Mouse (Mus musculus) MEL-GATA-1-ER (cell line): ENCODE data around the gene Ccdc183.

Experiments
- DNase-seq: peaks from one replicate; pipeline ENCODE4 v3.0.0-alpha.2; 2012; ENCODE audit warnings: low read depth; ENCODE audit errors: extremely low read depth

Ccdc183 gene

DNA sequence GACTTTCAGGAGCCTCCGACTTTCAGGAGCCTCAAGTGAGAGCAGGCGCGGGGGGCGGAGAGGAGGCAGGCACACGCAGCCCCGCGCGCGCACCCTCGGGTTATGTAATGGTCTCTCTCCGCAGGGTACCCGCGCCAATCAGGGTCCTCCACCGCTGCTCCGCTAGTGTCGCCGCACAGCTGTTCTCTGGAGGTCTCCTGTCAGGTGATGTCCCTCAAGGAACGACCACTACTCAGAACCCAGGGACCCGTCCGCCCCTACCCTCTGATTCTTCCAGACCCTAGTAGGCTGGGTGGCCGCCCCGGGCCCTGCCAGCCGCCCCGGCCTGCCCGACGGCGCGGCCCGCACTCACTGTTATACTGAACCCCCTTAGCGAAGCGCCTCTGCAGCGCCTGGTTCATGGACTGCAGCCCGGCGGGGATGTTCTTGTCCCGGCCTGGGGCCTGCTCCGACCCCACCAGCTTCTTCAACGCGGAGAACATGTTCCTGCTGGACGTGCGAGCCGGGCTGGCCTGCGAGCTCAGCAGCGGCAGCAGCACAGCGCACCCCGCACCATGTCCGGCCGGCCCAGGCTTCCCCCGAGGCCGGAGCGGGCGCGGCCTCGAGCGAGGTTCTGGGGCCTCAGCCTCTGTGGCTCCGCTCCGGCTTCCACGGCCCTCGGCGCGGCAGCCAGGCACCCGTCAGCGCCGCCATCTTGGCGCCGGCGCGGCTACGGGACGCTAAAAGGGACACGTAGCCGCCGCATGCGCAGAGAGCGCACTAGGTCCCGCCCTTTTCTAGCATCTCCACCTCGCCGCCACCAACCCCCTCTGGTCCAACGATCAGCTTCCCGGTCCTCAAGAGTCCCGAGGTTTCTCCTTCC, 9.5 kb downstream of the Ccdc183 start, which contains the start of gene Rabl6:
Gene Rabl6 (minus strand): TSS at position 761 of the 862 bp plus-strand sequence.
- peak; percentile 75 for DNase-seq

DNA sequence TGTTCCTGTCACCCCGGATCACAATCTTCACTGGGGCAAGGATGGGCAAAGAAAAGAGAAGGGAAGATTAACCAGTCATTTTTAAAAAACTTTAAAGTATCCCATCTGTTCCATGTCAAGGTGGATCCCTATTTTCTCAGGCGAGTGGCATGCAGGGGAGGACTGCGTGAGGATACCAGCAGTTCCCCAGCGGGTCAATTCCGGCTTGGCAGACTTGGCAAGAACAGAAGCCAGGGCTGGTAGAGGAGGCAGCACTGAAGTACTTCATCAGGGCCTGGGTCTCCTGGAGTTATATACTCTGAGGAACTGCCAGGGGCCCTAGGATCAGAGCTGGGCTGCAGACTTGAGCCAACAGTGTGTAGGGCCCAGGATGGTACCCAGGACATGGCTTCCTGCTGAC, 15.0 kb downstream of the Ccdc183 start:
- DNase-seq, result no peak

DNA sequence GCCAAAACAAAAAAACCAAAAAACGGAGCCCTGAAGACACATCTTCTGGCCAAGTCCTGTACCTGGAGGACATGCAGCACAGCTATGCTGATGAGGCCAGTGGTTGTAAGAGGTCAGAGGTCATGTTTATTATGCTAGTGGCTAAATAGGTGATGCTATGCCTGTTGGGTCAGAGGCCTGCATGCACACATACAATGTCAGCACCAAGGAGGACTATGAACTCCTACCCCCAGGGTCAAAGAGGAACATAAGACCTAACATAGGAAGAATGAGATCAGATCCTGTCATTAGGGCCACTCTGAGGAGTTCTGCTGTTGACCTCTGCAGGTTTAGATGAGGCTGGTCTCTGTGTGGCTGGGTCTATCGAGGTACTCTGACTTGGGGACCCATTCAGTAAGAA, 17.4 kb downstream of the Ccdc183 start:
- no peak for DNase-seq

DNA sequence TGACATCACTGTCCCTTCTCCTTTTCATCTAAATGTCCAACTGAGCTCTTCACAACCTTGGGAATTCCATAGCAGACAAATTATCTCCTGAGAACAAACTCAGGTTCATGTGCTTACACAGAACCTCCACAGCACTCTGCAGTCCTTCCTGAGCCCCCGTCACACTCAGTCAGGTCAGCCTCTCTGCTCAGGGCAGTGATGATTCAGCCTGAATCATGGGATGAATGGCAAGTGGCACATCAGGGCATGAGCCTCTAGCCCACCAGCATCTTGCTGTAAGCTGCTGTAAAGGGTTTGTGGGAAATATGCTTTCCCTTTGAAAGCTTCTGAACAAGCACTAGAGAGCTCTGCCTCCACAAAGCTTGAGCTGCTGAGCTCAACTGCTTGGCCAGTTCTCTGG, 18.7 kb downstream of the Ccdc183 start:
- no peak for DNase-seq

DNA sequence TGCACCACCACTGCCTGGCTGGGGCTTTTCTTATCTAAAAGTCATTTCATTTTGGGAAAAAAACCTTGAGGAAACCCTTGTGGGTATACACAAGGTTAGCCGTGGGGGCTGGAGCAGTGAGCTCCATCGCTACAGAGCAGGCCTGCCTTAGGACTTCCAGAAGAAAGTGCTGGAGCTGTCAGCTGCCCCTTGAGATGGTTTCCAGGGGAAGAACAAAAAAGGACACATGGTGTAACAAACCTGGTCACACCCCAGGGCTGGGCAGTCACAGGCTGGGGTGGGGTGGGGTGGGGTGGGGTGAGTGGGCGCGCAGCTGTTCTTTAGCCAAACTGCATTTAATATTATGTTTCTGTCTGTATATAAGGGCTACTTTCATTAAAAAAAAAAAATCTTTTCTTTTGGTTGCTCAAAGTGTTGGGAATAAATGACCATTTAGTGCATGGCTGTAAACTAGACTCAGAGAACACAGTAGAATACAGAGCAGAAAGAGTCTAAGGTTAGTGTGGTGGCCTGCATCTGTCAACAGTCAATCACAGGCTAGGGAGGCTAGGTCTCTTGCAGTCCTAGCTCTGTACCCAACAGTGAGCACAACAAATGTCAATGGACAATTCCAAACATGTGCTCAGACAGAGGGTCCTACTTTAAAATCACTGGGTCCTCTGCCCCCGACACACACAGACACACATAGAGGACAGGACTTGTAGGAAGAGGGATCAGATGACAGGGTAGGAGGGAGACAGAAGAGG, 20.5 kb downstream of the Ccdc183 start:
- no peak for DNase-seq

DNA sequence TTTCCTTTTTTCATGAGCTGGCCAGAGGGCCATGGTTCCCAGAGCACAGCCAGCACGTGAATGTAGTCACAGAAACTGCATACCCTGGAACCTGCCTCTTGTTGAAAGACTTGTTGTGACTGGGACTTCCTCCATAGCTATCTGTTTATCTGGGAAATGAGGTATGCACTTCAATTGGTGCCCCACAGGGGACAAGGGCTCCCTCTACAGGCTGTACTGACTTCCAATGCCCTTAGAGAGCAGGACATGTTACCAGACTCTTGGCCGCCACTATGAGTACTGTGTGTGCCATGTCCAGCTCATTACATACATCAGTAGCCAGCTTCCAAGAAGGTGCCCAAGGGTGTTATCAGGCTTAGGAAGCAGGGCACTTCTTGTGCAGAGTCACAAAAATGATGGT, 25.6 kb downstream of the Ccdc183 start:
- DNase-seq, result no peak

DNA sequence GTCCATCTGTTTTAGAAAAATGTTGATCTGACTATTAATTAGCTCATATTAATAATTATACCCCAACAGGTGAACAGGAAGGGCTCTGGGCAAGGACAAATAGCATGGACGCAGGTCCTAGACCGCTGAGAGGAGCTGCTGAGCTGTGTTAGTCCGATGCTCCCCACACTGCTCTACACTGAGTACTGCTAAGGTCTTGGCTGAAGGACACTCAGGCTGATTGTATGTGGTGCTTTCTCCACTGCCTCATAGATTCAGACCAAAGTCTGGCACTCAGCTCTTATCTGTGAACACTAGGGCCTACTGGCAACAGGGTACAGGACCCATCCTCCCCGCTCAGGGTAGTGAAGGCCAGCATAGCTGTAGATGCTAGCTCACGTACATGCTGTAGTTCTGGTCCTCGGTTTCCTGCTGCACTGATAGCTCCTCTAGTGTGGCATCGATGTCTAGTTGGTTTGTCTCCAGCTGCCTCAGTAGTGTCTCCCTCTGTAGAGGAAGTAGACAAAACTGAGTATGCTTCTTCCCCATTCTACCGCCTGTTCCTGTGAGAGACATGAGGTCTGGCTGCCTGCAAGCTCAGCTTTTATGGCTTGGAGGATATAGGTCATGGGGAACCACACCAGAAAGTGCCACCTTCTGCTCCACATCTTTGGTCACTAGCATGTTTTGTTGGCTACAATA, 29.1 kb downstream of the Ccdc183 start:
- no peak for DNase-seq

DNA sequence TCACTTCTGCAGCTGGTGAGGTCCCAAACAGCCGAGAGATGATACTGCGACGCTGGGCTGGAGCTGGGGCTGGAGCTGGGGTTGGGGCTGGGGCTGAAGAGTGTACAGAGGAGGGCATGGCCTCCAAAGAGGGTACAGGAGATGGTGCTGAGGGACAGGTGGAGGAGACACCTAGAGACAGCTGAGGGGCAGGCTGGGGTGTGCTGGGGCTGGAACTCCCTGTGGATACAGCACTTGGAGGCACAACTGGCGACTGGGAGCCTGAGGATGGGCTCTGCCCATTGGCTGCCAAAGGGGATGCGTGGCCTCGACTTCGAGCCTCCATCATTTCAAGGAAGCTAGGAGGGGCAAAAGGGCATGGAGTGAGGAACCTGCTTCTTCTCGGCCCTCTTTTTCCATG, 30.2 kb downstream of the Ccdc183 start:
- DNase-seq, result no peak

DNA sequence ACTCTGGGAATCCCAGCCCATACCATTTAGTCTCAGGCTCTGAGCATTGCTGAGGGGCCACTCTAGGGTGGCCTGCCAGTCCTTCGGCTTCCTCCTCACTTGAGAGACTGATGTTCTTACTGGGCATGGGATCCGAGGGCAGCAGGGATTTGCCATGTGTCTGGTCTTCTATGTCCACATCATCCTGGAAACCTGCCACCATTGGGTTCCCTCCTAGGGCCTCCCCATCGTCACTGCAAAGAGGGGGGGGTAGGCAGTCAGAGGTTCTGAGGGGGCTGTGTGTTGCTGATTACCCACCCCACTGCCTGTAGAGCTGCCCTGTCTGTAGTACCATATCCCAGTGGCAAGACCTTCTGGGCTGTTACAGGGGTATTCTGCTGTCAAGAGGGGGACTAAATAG, 31.9 kb downstream of the Ccdc183 start:
- DNase-seq, result no peak

DNA sequence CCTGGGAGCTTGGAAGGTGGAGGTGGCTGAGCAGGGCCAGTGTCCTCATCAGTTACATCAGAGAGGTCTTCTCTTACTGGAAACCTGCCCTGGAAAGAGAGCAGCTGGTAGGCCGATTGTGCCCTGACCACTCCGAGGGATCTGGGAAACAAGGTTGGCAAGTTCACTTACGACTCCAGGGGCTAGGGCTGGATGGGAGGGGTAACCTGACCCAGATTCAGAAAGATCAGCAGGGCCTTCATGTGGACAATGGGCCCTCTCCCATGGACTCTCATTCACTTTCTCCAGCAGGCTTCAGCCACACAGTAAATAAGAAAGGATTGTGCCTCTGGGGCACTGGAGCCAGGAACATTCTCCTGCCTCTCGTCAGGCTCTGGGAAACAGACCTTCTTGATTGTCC, 32.6 kb downstream of the Ccdc183 start:
- no peak for DNase-seq

DNA sequence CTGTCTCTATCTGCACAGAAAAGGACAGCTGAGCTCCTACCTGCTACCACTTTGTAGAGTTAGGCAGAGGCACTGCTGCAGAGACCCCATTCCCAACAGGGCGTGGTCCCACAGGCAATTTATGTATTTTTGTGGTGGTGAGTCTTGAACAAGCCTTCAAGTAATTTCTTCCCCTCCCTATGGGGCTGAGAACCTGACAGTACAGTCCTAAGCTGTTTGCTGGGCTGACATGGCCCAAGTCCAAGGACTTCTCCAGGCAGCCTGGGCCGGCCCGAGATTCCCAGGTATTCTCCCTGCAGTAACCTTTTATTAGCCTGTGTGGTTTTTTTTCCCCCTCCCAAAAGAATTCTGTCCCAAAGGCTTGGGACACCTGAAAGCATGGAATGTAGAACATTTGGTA, 33.3 kb downstream of the Ccdc183 start:
- DNase-seq, result no peak

DNA sequence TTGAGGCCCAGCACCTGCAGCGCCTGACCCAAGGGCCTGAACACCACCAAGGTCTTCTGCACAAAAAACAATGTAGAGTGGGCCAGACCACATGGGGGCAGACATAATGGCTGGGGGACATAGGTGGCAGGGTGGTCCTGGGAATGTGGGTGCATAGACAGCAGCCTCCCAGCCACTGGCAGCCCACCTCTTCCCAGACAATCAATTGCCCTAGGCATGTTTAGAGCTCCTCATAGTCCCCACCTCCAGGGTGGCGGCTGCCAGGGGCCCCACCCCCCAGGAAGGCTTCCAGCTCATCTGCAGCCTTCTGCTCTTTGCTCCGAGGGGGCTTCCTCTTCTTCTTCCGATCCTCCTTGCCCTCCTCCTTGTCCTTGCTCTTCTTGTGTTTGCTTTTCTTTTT, 33.9 kb downstream of the Ccdc183 start:
- DNase-seq, result no peak

DNA sequence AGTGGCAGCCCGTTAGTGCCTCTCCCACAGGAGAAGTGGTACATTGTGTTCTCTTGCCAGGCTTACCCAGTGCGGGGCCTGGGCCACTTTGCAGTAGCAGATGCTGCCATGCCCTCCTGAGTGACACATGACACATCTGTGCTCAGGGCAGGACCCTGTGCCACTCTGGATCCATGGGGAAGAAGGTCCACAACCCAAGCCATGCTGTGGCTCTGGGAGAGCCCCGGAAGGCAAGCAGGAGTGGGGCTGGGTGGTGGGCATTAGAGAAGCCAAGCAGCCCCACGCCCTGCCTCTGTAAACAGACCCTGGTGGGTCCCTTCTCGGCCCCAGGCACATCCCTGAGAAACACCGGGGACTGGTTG, 34.4 kb downstream of the Ccdc183 start:
- DNase-seq, result no peak

DNA sequence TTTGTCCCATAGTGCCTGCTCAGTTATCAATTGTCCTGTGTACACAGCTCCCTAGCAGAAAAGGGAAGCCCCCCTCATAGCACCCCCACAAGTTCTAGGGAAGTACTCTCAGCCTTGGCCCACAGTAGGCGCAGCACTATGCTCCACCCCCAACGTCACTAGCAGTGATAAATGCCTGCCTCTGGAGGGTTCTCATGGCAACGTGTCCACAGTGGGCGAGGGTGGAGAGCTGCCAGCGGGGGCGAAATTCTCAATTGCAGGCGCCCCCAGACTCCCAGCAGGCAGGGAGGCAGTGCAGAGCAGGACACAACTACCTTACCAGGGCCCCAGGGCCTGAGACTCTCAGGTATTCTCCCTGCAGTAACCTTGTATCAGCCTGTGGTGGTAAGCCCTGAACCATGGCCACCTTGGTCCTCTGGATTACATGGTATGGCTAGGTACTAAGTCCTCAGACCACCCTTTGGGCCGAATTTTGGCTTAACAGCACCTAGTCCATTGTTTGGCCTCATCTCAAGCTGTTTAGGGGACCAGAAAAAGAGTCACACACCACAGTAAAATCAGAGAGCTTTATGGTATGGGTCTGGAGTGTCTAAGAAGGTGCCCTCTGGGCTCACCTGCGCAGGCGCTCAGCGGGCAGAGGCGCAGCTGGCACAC, 34.9 kb downstream of the Ccdc183 start:
- peak; percentile 47 for DNase-seq

DNA sequence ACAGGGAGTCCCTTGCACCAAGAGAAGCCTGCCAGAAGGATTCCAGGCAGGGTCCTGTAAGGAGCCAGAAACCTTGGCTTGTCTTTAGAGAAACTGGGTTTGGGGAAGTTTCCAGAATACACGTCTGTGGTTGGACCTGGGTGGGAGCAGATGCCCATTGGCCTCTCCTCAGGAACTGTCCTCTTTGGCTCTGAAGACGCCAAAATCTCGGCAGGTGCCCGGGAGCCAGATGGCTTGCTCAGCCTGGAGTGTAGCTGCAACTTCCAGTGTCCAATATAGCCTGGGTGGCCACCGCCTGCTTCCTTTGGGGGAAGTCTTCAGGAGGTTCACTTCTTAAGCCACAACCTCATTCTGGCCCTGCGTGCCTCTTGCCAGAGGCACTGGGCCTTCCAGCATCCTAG, 35.6 kb downstream of the Ccdc183 start:
- no peak for DNase-seq

DNA sequence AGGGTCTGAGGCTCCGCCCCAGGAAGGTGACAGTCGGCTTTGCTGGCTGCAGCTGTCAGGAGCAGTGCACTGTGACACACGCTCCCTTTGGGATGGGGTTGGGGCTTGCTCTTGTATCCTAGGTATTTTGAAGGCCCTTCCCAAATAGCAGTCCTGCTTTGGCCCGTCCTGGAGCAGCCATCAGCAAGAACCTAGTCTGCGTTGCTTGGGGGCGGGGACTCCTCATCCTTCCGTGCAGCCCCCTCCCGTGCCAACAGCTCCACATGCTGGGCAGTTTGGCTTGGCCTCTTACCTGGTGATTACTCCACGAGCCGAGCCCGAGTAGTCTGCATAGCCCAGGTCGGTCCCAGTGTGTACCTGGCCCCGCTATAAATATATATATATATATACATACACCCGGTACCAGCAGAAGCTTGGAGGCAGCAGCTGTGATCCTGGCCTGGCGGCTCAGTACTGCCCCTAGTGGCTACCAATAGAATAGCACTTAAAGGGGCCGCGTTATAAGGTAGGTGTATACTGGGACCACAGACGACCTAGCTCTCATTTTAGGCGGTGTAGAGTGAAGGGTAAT, 36.1 kb downstream of the Ccdc183 start, which contains the start of gene Ajm1:
Gene Ajm1 (minus strand): TSS at position 464 of the 571 bp plus-strand sequence.
- peak; percentile 61 for DNase-seq

DNA sequence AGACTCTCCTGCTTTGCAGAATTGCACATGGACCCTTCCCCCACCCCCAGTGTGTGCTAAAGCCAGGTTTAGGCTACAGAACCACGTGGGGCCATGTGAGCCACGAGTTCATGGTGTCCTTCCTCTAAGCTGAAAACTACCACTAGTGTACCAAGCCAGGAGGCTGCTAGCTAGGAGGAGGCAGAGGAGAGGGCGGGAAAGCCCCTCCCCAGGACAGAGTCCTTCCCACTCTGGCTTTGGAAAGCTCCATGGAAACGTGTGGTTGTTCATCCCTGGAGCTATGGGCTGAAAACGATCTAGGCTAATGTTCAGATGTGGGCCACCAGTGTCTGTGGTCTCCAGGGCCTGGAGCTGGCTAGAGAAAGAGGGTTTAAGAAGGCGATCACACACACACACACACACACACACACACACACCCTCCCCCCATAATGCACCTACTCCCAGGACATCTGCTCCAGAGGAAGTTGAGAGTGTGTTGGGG, 36.8 kb downstream of the Ccdc183 start:
- DNase-seq, result no peak

DNA sequence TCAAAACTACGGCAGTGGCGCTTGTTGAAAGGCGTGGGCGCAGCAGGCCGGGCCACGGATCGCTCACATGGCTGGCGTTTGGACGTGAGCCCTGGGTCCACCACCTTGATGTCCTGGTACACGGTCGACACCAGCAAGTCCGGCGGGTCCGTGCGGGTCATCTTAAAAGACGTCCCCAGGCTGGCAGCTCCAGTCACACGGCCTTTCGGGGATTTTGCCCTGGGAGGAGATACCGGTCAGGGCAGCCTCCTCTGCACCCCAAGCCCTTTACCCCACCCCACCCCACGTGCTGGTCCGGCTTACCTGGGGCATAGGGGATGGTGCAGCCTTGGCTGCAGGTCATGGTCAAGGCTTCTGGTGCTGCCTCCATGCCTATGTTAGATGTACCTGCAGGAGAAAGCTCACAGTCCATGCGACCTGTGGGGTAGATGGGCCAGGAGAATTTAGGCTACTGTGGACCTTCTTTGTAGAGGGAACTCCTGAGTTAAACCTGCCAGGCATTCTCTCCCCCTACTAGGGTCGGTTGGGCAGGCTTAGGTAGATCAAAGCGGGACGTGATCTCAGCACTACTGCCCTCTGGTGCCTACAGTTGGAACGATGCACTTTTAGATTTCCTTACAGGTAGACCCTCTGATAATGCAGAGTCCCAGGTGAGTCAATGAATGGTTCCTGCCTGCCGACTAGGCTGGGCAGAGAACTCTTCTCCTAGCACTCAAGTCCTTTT, 37.6 kb downstream of the Ccdc183 start:
- no peak for DNase-seq

DNA sequence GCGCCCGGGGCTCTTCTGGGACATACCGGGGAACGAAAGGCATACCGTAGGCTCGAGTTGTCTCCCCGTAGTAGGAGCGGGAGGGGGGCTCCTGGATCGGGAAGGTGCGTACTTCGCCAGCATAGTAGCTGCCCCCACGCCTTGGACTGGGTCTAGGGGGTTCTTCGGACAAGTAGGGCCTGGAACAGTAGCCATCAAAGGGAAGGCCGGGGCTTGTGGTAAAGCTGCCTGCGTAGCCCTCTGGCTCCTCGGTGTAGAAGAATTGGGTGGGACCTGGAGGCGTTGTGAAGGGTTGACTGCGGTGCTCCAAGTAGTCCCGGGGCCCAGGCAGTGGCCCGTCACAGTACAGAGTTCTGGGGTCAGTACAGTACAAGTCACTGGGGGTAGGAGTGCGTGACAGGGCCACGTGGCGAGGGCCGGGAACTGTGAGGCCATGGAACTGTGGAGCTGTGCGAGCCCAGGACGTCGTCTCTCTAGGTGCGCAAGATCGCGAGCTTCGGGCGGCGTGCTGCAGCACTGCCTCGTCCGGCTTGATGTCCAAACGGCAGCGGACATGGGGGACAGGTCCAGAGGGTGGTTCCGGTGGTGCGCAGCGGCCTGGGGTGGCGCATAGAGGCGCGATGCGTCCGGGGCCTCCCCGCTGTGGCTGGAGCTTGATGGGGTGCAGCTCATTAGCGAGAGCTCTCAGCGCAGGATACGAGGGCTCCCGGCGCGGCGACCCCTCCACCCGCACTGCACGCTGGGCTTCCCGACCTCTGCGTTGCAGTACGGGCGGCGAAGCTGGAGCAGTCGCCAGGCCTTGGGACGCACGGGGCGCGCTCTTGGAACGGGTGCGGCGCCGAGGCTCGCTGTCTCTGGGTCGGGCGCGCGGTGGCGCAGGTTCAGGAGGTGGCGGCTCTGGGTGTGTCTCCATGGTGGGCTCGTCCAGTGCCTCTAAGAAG, 38.4 kb downstream of the Ccdc183 start:
- DNase-seq, result no peak
